Mouse (Mus musculus): ENCODE data around the gene Akna.
A peak's percentile ranks its signal among the peaks of the same experiment; 100 is the strongest.

Gene Akna

GRCm38 (mm10) chr4:63409908-63410582, 6.9 kb upstream of the Akna start:
- peak; percentile 33 to 59 for DNase-seq

DNA sequence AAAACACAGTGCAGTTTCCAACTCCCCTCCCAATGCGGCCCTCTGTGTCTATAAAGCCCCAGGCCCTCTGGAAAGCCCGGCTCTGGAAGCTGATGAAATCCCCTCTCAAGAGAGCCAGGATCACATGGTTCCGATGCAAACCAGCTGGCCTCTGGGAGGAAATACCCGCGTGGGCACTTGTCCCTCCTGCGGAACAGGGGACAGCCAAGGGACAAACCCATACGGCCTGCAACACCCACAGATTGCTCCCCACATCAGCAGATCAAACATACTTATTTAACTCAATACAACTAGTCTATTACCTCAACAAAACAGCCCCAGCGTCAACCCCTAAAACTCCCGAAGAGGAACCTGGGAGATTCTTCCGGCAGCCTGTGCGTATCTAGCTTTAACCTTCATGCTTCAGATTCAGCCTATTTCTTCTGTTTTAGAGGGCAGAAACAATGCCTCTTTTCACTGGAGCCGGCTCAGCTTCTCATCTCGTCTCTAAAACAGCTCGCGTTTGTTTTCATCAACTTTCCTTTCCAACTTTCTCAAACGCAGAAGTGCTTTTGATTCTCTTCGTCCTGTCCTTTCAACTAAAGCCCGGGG, 6.3 kb upstream of the Akna start:
- no peak for DNase-seq

- DNase-seq = peak; percentile 33 to 62
Observed at GRCm38 (mm10) chr4:63408649-63409048, 5.5 kb upstream of the Akna start.

GRCm38 (mm10) chr4:63408247-63408646, 5.1 kb upstream of the Akna start:
- no peak for DNase-seq

GRCm38 (mm10) chr4:63405683-63406082, 2.5 kb upstream of the Akna start:
- no peak for DNase-seq

DNA sequence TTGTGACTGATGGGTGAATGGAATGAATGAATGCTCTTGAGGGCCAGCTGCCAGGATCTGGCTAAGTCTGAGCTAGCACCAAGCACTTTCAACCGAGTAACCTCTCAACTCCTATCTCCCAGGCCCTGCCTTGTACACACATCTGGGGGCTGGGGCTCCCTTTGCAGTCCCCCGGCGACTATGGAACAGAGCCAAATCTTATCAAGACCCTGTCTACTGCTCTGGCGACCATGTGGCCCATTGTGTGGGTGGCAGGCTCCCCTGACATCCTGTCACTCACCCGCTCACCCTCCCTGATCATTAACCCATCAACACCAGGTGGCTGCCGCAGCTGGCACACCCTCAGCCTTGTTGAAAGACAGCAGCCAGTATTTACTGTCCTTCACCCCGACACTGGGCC, 1.9 kb upstream of the Akna start:
- DNase-seq = no peak

GRCm38 (mm10) chr4:63404205-63404604, 1.1 kb upstream of the Akna start:
- no peak for DNase-seq

GRCm38 (mm10) chr4:63402558-63402957, 596 bp downstream of the Akna start:
- no peak for DNase-seq

DNA sequence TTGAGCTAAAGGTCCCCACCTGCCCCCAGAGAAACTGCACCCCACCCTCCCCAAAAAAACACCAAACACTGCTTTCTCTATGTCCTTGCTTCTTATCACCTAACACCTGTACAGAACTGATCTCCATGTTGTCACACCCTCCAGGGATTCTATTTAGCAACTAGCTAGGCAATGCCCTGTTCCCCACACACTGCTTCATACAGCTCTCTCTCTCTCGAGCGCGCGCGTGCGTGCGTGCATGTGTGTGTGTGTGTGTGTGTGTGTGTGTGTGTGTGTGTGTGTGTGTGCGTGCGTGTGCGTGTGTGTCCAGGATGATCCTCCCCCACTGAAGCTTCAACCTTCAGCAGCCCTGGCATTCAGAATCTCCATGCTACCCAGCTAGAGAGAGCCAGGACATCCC, 1.1 kb downstream of the Akna start:
- no peak for DNase-seq

GRCm38 (mm10) chr4:63401620-63402019, 1.5 kb downstream of the Akna start:
- DNase-seq = no peak

GRCm38 (mm10) chr4:63400541-63401306, 2.4 kb downstream of the Akna start:
- no peak for DNase-seq

DNA sequence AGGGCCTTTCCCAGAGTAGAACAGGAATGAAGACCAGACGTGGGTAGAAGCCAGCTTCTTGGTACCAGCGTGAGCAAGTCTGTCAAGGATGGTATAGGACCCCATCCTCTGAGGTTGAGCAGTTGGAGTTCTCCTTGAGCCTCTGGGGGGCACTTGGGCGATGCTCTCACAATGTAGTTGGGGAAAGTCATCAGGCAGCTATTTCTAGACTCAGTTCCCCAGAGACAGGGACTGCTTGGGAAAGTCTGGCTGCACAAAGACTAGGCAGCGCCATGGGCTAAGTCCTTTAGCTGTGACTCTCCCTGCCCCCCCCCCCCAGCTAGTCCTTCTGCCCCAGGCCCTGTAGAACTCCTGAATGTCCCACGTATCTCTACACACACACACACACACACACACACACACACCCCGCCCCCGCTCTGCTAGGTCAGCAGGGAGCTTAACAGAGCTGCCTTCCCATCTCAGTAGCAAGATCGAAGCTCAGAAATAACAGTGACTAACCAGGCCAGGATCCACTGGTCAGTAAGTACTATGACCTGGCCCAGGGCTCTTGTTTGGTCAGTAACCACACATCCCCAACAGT, 3.4 kb downstream of the Akna start:
- DNase-seq = no peak

DNA sequence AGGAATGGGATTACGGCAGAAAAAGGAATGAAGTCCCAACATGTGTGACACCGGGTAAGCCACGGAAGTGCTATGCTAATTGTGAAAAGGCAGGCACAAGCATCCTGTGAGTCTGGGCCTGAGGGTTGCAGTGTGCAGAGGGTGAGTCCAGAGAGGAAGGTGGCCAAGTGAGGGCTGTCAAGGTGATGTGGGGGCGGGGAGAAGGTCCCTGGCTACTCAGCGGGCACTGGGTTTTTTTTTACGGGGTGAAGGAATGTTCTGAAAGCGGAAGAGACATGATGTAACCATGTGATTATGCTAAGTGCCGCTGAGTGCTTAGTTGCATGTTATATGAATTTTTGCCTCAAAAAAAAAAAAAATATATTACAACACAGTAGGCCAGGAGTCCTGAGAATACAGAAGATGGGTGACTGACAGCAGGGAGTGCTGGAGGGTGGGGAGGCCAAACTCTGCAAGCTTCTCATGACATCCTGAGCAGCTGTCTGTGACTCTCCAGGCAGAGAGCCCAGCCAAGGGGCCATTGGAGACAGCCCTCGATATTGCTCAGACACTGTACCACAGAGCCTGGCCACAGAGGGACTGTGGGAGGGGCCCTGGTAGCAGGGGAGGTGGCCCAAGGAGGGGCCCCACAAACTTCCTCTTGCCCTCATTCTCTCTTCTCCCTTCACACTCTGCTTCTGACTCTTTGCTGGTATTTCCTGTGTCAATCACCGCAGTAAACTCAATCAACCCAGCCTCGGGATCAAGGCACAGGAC, 4.1 kb downstream of the Akna start:
- DNase-seq = no peak

GRCm38 (mm10) chr4:63397981-63398537, 5.1 kb downstream of the Akna start:
- no peak for DNase-seq

- no peak for DNase-seq
Observed at GRCm38 (mm10) chr4:63391322-63391721, 11.8 kb downstream of the Akna start.

GRCm38 (mm10) chr4:63389887-63390528, 13.1 kb downstream of the Akna start:
- DNase-seq = no peak

DNA sequence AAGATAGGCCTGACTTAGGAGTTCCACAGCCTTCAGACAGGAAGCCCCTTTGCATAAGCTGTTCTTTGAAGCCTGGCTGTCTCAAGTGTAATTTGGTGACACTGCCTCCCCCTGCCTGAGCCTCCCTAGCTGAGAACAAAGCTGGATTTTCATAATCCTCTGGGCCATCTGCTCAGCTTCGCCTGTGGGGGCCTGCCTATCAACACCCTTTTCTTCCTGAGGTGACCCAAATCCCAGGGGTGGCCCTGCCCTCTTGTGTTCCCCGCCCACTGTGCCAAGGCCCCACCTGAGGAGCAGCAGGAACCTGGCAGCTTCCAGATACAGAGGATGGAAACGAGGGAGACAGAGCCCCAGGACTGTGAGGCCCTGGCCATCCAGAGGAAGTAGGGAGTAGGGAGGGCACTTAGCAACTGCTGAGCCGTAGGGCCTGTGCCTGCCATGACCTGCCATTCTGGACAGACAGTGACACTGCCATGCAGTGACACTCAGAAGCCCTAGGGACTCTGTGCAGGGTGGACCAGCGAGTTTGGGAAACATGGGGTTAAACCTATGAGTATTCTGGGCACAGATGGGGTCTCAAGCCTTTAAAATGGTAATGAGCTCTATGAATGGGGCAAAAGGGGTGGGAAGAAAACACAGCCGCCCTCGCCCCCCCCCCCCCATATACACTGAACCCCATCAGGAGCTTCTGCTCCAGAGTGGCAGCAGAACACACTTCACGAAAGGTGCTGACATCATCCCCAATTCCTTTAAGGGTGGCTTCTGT, 13.8 kb downstream of the Akna start:
- DNase-seq = no peak

GRCm38 (mm10) chr4:63388029-63388428, 15.1 kb downstream of the Akna start:
- DNase-seq = no peak

DNA sequence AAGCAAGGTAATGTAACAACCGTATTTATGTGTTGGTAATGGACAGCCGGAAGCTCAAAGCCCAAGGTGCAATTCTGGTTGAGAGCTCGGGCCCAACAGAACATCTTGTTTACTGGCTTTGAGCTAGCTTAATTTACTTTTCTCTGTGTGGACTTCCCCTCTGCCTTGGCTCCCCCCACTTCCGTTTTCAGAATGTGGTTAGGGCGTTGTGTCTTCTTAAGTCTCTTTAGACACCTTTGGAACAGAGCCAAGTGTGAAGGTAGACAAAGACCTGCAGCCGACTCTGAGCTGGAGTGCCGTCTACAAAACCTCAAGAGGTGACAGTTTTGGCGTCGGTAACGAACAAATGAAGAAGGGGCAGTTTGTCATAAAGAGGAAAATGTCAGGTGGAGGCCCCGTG, 17.4 kb downstream of the Akna start:
- DNase-seq = no peak

- no peak for DNase-seq
Observed at GRCm38 (mm10) chr4:63385253-63385652, 17.9 kb downstream of the Akna start.

DNA sequence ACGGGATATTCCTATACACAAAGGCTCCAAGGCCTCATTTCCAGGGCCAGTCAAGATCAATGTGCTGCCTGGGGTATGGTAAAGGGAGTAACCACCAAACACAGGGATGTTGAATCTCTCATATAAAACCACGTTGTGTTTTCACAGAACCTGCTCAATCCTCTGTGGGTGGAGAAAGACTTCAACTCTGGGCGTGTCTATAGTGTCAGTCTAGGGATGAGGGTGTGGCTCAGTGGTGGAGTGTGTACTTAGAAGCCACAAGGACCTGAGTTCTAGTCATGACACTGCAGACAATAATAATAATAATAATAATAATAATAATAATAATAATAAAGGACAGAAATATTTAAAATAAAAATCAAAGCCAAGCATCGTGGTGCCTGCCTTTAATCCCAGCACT, 18.9 kb downstream of the Akna start:
- no peak for DNase-seq

All from cerebellum, postnatal 25 days (tissue).